Mouse (Mus musculus): ENCODE results near the gene Hirip3. TPM values are rescaled to one million over a fixed set of nuclear protein-coding genes. Genes with fewer than 3 reads are reported as not detected.
A peak's percentile ranks its signal among the peaks of the same experiment; 100 is the strongest.

The Hirip3 gene
- polyA plus RNA-seq, 1 experiment, result not detected

DNA sequence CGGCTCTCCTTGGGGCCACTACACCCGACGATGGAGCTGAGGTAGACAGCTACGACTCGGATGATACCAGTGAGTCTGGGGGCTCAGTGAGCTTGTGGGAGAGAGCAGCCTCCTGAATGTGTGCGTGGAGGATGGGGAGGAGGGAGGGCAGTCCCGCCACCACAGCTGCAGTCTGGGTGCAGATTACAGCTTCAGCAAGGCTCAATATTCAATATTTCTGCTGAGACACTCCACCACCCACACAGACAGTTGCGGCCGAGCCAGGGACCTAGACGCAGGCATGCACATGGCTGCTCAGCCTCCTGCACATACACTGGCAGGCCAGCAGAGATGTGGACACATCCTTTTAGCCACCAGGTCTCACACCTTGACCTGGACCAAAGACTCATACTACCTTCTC lies 13.0 kb upstream of the Hirip3 start:
- H3K4me3 ChIP-seq (ENCODE audit: insufficient read depth, low read depth, low read length), result peak overlapping the region; percentile 68
- 15% methylated on average over 10 of the region's 10 CpGs for WGBS
- H3K27ac ChIP-seq (ENCODE audit: insufficient read depth, low read depth, low read length), result peak overlapping the region; percentile 31; the same call in 1 of the 2 replicates
- H3K4me1 ChIP-seq (ENCODE audit: control insufficient read depth, insufficient read depth, low read length), result peaks cover 22% of the 10 kb centered on the region
- no peak for TF ChIP-seq POLR2A (IDR thresholded peaks at IDR 0.05; ENCODE audit: insufficient read depth, low read depth, low read length)
- TF ChIP-seq CTCF (IDR thresholded peaks at IDR 0.05; ENCODE audit: insufficient read depth, low read depth, low read length), result no peak

DNA sequence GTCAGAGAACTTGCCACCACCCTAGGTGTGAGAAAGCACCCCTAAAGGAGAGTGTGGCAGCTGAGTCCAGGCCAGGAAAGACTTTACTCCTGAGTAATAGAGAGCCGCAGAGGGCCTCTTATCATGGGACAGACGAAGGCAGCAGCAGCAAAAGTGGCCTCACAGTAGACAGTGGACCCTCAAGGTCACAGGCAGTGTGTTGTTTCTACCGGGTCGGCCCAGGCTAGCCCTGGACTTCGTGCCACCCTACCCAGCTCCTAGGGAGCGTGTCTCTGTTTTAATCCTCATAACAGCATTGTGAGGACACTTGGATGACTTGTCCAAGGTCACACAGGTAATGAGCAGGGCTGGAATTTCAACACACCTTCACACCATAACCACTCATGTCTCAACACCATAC lies 11.6 kb upstream of the Hirip3 start:
- Histone ChIP-seq H3K4me3 (ENCODE audit: insufficient read depth, low read depth, low read length) (no peak overlapping the region), H3K27ac (ENCODE audit: insufficient read depth, low read depth, low read length) (no peak overlapping the region), H3K4me1 (ENCODE audit: control insufficient read depth, insufficient read depth, low read length) (peaks cover 22% of the 10 kb centered on the region)
- WGBS, result 94% methylated on average over 6 of the region's 6 CpGs
- TF ChIP-seq CTCF (IDR thresholded peaks at IDR 0.05; ENCODE audit: insufficient read depth, low read depth, low read length), result no peak
- no peak for TF ChIP-seq POLR2A (IDR thresholded peaks at IDR 0.05; ENCODE audit: insufficient read depth, low read depth, low read length)

DNA sequence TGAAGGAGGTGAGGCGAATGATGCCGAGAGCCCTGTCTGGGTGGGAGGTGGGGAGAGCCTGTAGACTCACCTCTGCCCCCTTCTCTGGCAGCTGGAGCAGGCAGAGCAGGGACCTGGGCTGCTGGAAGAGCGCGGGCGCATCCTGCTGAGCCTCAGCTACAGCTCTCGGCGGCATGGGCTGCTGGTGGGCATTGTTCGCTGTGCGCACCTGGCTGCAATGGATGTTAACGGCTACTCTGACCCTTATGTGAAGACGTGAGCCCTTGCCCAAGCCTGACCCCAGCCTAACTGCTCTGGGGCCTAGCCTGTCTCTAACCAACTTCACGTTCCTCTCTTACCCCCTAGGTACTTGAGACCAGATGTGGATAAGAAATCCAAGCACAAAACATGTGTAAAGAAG lies 10.6 kb upstream of the Hirip3 start:
- H3K27ac ChIP-seq (ENCODE audit: insufficient read depth, low read depth, low read length), result no peak overlapping the region
- TF ChIP-seq CTCF (IDR thresholded peaks at IDR 0.05; ENCODE audit: insufficient read depth, low read depth, low read length), result no peak
- no peak for TF ChIP-seq POLR2A (IDR thresholded peaks at IDR 0.05; ENCODE audit: insufficient read depth, low read depth, low read length)
- 66% methylated on average over 12 of the region's 12 CpGs for WGBS

DNA sequence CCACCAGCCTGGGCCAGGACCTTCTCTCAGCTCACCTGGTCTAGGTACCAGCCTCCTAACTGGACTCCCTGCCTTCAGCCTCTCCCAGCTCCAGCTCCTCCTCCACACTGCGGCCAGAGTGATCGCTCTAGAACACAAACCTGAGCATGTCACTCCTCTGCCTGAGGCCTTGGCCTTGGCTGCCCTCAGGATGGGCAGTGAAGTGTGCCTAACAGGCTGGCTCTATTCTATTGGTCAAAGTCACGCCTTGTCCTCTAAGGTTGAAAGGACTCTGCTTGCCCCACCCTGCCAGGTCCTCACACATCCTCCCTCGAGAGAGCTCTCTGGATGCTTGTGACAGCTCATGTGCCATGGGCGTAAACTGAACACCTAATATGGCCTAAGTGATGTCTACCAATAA lies 8.3 kb upstream of the Hirip3 start:
- Histone ChIP-seq H3K4me1 (ENCODE audit: control insufficient read depth, insufficient read depth, low read length) (peaks cover 11% of the 10 kb centered on the region), H3K4me3 (ENCODE audit: insufficient read depth, low read depth, low read length) (no peak overlapping the region), H3K27ac (ENCODE audit: insufficient read depth, low read depth, low read length) (no peak overlapping the region)
- TF ChIP-seq POLR2A (IDR thresholded peaks at IDR 0.05; ENCODE audit: insufficient read depth, low read depth, low read length) (no peak), CTCF (IDR thresholded peaks at IDR 0.05; ENCODE audit: insufficient read depth, low read depth, low read length) (no peak)
- 87% methylated on average over 5 of the region's 5 CpGs for WGBS

More for the DNA sequence above, 10.6 kb upstream of the Hirip3 start:
- Histone ChIP-seq H3K4me3 (ENCODE audit: insufficient read depth, low read depth, low read length) (no peak overlapping the region), H3K4me1 (ENCODE audit: control insufficient read depth, insufficient read depth, low read length) (peaks cover 22% of the 10 kb centered on the region)

DNA sequence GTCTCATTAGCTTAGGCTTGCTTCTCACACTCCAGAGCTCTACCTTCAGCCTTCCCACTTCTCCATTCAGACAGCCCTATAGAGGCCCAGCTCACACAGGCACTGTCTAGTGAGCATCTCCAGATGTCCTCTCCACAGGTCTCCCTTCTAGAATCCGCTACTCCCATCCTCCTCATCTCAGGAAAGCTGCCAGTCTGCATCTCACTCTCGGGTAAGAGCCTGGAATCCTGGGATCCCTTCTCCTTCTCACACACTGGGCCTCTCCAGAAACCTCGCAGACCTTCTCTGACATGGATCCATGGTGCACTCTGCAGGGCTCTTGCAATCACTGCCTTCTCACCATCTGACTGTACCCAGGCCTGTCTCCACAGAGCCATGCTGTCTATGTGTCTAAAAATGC lies 6.1 kb upstream of the Hirip3 start:
- WGBS, result 69% methylated on average over 3 of the region's 3 CpGs
- no peak overlapping the region for H3K27ac ChIP-seq (ENCODE audit: insufficient read depth, low read depth, low read length)
- no peak for TF ChIP-seq CTCF (IDR thresholded peaks at IDR 0.05; ENCODE audit: insufficient read depth, low read depth, low read length)
- no peak overlapping the region for H3K4me3 ChIP-seq (ENCODE audit: insufficient read depth, low read depth, low read length)
- peaks cover 3% of the 10 kb centered on the region; the same call in 1 of the 2 replicates for H3K4me1 ChIP-seq (ENCODE audit: control insufficient read depth, insufficient read depth, low read length)

DNA sequence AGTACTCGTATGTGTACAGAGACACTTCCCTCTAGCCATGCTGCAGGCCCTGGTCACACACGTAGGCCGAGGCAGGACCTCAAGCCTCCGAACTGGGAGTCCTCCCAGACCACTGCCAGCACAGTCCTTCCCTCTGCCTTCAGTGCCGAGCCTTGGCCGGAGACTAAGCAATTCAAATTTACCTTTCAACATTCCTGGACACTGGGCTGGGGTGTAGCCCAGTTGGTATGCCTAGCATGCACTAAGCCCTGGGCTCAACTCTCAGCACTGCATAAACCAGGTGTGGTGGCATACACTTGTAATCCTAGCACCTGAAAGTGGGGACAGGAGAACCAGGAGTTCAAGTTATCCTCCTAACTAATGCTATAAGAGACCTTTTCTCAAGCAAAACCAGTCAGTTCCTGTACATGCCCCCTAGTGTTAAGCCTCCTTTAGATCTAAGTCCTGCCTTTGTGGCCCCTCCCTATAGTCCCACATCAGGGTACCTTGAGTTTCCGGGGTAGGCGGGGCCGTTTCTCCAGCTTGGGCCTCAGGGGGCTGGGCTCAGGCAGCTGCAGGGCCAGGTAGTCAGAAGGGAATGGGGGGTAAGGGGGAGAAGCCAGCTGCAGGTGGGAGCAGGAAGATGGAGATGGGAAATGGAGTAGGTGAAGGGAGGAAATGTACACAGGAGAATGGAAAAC lies 4.9 kb upstream of the Hirip3 start:
- Histone ChIP-seq H3K4me1 (ENCODE audit: control insufficient read depth, insufficient read depth, low read length) (peaks cover 7% of the 10 kb centered on the region; the same call in 1 of the 2 replicates), H3K4me3 (ENCODE audit: insufficient read depth, low read depth, low read length) (no peak overlapping the region), H3K27ac (ENCODE audit: insufficient read depth, low read depth, low read length) (no peak overlapping the region)
- 72% methylated on average over 9 of the region's 9 CpGs for WGBS
- no peak for TF ChIP-seq POLR2A (IDR thresholded peaks at IDR 0.05; ENCODE audit: insufficient read depth, low read depth, low read length)

DNA sequence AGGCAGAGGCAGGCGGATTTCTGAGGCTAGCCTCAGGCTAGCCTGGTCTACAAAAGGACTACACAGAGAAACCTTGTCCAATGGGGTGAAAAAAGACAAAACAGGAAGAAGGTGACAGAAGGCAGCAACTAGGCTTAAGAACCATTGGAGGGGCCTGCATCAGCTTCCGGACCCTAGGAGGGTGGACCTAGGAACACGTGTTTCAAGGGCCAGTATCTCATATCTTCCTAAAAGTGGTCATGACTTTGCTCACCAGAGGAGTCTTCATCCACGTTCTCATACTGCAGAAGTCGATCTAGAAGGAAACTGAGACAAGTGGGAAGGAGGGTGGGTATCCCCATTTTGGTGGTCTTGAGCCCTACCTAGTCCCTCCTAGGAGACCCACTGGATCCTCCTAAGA lies 785 bp upstream of the Hirip3 start:
- Histone ChIP-seq H3K4me1 (ENCODE audit: control insufficient read depth, insufficient read depth, low read length) (peaks cover 23% of the 10 kb centered on the region), H3K27ac (ENCODE audit: insufficient read depth, low read depth, low read length) (no peak overlapping the region), H3K4me3 (ENCODE audit: insufficient read depth, low read depth, low read length) (peak overlapping the region; percentile 64)
- WGBS, result 67% methylated on average over 5 of the region's 5 CpGs
- TF ChIP-seq POLR2A (IDR thresholded peaks at IDR 0.05; ENCODE audit: insufficient read depth, low read depth, low read length) (no peak), CTCF (IDR thresholded peaks at IDR 0.05; ENCODE audit: insufficient read depth, low read depth, low read length) (no peak)

DNA sequence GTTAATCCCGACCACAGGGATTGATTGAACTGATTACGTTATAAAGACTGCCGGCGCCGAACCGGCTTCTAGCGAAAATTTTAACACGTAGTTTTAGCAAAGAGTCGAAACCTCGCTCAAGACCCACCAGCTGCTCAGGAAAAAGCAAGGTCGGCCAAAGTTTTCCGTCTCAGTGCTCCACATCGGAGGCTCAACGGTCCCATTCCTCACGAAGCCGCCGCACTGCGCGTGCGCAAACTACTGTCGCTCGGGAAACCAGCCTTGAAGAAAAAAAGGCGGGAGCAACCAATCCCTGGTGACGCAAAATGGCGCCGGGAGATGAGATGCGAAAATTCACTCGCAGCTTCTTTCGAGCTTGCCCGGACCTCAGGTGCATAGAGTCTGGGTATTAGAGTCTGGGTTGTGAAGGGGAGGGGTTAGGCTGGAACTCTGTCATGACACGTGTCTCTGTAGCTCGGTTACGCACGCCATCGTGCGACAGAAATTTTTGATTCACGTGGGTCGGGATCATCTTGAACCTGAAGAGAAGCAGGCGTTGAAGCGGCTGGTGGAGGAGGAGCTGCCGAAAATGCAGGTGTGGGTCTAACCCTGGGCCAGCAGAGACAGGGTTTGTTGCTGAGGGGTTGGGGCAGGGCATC lies 494 bp downstream of the Hirip3 start, which contains the start of gene Ino80e:
TSS of gene Ino80e (minus strand) at position 231 of the 638 bp plus-strand sequence.
- peak within 1 kb of the TSS; percentile 64 for H3K4me3 ChIP-seq (ENCODE audit: insufficient read depth, low read depth, low read length)
- H3K27ac ChIP-seq (ENCODE audit: insufficient read depth, low read depth, low read length), result peak within 1 kb of the TSS; percentile 78
- under 1% methylated on average over 41 of the region's 41 CpGs for WGBS
- TF ChIP-seq CTCF (IDR thresholded peaks at IDR 0.05; ENCODE audit: insufficient read depth, low read depth, low read length) (no peak), POLR2A (IDR thresholded peaks at IDR 0.05; ENCODE audit: insufficient read depth, low read depth, low read length) (peak; percentile 55; the same call in 1 of the 2 replicates)
- peaks cover 21% of the 10 kb centered on the region for H3K4me1 ChIP-seq (ENCODE audit: control insufficient read depth, insufficient read depth, low read length)

DNA sequence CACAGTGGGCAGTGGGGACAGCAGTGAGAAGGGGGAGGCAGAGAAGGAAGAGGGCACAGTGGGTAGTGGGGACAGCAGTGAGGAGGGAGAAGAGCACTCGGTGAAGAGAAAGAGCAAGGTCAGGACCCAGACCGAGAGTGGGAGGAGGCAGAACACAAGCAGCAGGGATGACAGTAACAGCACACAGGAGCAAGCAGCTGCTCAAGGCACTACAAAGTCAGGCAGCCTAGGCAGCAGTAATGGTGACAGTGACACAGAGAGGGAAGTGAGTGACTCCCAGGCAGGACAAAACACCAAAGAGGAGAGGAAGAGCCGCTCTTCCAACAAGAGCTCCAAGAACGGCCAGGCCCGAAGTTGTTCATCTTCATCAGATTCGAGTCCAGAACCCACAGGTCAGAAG lies 2.0 kb downstream of the Hirip3 start:
- Histone ChIP-seq H3K4me1 (ENCODE audit: control insufficient read depth, insufficient read depth, low read length) (peaks cover 20% of the 10 kb centered on the region), H3K27ac (ENCODE audit: insufficient read depth, low read depth, low read length) (0 out of 2 replicates have a peak overlapping the region, but pooled peaks have one; percentile 25), H3K4me3 (ENCODE audit: insufficient read depth, low read depth, low read length) (peak overlapping the region; percentile 64)
- TF ChIP-seq CTCF (IDR thresholded peaks at IDR 0.05; ENCODE audit: insufficient read depth, low read depth, low read length) (no peak), POLR2A (IDR thresholded peaks at IDR 0.05; ENCODE audit: insufficient read depth, low read depth, low read length) (no peak)
- WGBS, result 54% methylated on average over 6 of the region's 6 CpGs
